Mouse (Mus musculus): ENCODE measurements around the gene Kcnh4. TPM values are rescaled to one million over a fixed set of nuclear protein-coding genes. Genes with fewer than 3 reads are reported as not detected.

The Kcnh4 gene
- total RNA-seq, 1 experiment from 2014 or later: 0.15 TPM

GRCm38 (mm10) chr11:100730477-100731205 lies 29.1 kb downstream of the Kcnh4 start:
- no peak for DNase-seq

- no peak for DNase-seq
Measured at GRCm38 (mm10) chr11:100729976-100730375, 29.8 kb downstream of the Kcnh4 start.

- no peak for DNase-seq
Measured at GRCm38 (mm10) chr11:100728601-100729000, 31.1 kb downstream of the Kcnh4 start.

- no peak for DNase-seq
Measured at GRCm38 (mm10) chr11:100727201-100727600, 32.5 kb downstream of the Kcnh4 start.

- no peak for DNase-seq
Measured at GRCm38 (mm10) chr11:100724919-100725512, 34.7 kb downstream of the Kcnh4 start.

GRCm38 (mm10) chr11:100722493-100723028 lies 37.2 kb downstream of the Kcnh4 start:
- no peak for DNase-seq

GRCm38 (mm10) chr11:100721776-100722492 lies 37.8 kb downstream of the Kcnh4 start:
- DNase-seq: no peak

GRCm38 (mm10) chr11:100721254-100721653 lies 38.5 kb downstream of the Kcnh4 start:
- DNase-seq: no peak

- no peak for DNase-seq
Measured at GRCm38 (mm10) chr11:100720345-100720744, 39.4 kb downstream of the Kcnh4 start.

GRCm38 (mm10) chr11:100719893-100720292 lies 39.8 kb downstream of the Kcnh4 start:
- DNase-seq: no peak

GRCm38 (mm10) chr11:100719312-100719711 lies 40.4 kb downstream of the Kcnh4 start:
- no peak for DNase-seq

GRCm38 (mm10) chr11:100718866-100719265 lies 40.9 kb downstream of the Kcnh4 start:
- DNase-seq: no peak

GRCm38 (mm10) chr11:100718462-100718861 lies 41.3 kb downstream of the Kcnh4 start:
- no peak for DNase-seq

GRCm38 (mm10) chr11:100716649-100717048 lies 43.1 kb downstream of the Kcnh4 start:
- no peak for DNase-seq

GRCm38 (mm10) chr11:100714948-100715347 lies 44.8 kb downstream of the Kcnh4 start:
- DNase-seq: no peak

- peak; percentile 89 for DNase-seq
Measured at GRCm38 (mm10) chr11:100714534-100714915, 45.2 kb downstream of the Kcnh4 start.

GRCm38 (mm10) chr11:100713735-100714533 lies 45.8 kb downstream of the Kcnh4 start, which contains the start of gene Hspb9:
Gene Hspb9, plus strand, starts transcription at chr11:100713850.
- DNase-seq: peak; percentile 86

GRCm38 (mm10) chr11:100713174-100713573 lies 46.6 kb downstream of the Kcnh4 start:
- DNase-seq: no peak

GRCm38 (mm10) chr11:100711783-100712615 lies 47.7 kb downstream of the Kcnh4 start, which contains the start of gene Kat2a:
Gene Kat2a, minus strand, starts transcription at chr11:100712465.
- peak; percentile 93 for DNase-seq

- DNase-seq: no peak
Measured at GRCm38 (mm10) chr11:100710977-100711376, 48.8 kb downstream of the Kcnh4 start.

- no peak for DNase-seq
Measured at GRCm38 (mm10) chr11:100710528-100710927, 49.2 kb downstream of the Kcnh4 start.

All from adrenal gland, postnatal 14 days (tissue).